Mouse (Mus musculus): ENCODE measurements around the gene Rpl23. TPM values are rescaled to one million over a fixed set of nuclear protein-coding genes. Genes with fewer than 3 reads are reported as not detected.
A peak's percentile ranks its signal among the peaks of the same experiment; 100 is the strongest.
"Not testable (repeated sequence)": the region's sequence is repeated elsewhere in the genome, so short reads cannot be mapped to it uniquely, and the experiment has no call there.

The Rpl23 gene
- total RNA-seq, 1 experiment from 2014 or later = 2,081 TPM

DNA sequence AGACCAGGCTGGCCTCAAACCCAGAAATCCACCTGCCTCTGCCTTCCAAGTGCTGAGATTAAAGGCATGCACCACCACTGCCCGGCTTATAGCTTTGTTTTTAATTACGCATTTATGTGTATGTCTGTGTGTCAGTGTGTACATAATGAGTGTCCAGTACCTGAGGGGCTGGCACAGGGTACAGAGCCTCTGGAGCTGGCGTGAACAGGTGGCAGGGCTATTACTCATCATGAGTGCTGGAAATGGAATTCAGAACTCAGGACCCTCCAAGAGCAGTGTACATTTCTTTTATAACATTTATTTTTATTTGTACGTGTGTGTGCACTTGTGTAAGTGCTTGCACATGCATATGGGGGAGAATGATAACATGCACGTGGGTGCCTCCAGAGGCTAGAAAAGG, 45.6 kb downstream of the Rpl23 start:
- no peak for ATAC-seq (replicated peaks; ENCODE audit: low read depth, poor library complexity, severe bottlenecking)

DNA sequence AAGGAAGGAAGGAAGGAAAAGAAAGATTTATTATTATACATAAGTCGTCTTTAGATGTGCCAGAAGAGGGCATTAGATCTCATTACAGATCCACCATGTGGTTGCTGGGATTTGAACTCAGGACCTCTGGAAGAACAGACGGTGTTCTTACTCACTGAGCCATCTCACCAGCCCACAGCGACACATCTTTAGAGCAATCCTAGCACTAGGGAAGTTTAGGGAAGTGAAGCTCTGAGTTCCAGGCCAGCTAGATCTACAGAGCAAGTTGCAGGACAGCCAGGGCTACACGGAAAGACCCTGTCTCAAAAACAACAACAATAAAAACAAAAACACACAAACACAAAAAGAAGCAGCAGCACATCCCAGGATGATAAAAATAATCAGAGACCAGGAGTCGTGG, 47.4 kb downstream of the Rpl23 start:
- ATAC-seq (replicated peaks; ENCODE audit: low read depth, poor library complexity, severe bottlenecking) = not testable (repeated sequence)

DNA sequence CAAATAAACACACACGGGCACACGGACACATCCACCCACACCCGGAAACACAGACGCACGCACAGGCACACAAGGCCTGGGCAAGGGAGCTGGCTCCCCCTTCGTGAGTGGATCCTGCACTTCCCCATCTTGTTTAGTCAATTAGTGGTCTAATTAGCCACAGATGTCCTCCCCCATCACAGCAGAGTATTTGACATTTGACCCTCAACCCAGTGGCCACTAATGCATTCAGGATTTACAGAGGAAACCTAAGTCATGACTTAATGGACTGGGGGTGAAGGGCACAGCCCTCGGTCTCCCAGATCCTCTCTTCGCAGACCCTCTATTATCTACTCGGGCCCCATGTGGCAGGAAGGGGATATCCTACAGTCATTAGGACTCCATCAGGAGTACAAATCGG, 48.5 kb downstream of the Rpl23 start:
- ATAC-seq (replicated peaks; ENCODE audit: low read depth, poor library complexity, severe bottlenecking) = no peak

DNA sequence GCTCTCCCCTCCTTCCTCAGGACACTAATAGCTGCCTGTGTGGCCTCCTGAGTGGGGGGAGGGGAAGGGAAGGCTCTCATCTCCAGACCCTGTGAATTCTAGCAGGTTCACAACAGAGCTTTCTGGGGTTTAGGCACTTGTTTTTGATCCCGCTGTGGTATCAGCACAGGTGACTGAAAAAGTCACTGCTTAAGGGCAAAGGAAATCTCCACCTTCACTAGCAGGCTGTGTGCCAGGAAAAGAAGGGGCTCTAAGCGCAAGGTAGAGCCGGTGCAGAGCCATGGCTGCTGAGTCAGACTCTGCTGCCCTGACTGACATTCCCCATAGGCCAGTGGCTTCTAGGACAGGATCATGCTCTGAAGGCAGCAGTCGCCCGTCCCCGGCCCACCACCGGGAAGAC, 53.5 kb downstream of the Rpl23 start:
- peak; percentile 2; the same call in 1 of the 2 replicates for ATAC-seq (replicated peaks; ENCODE audit: low read depth, poor library complexity, severe bottlenecking)

DNA sequence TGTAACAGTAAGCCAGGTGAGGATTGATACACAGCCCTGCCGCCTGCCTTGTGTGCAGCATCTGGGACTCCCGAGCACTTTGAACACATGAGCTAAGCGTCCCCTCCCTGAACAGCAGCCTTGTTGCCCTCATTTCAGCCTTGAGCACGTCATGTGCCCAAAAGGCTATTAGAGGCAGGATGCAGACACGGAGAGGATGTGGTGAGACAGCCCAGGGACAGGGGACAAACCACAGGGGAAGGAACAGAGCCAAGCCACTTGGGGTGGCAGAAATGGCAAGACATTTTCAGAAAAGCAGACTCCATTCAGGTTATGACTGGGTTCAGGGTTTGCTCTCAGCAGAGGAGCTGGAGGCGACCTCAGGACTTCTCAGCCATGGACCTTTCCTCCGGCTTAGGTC, 53.9 kb downstream of the Rpl23 start:
- peak; percentile 93 for ATAC-seq (replicated peaks; ENCODE audit: low read depth, poor library complexity, severe bottlenecking)

Other genes starting within 250 kb of the Rpl23 start
- gene Srcin1, start 206.3 kb downstream of the Rpl23 start, total RNA-seq (2017) = not detected in 2 replicates
- 1.8 and 2.7 TPM in 2 replicates for gene Epop, start 152.7 kb downstream of the Rpl23 start, total RNA-seq (2017)
- 4.9 and 9.7 TPM in 2 replicates for gene Mllt6, start 119.0 kb downstream of the Rpl23 start, total RNA-seq (2017)
- gene Cisd3, start 96.6 kb downstream of the Rpl23 start, total RNA-seq (2017) = 2.8 and 5.6 TPM in 2 replicates
- gene Pcgf2, start 81.9 kb downstream of the Rpl23 start, total RNA-seq (2017) = 0.82 and 1.0 TPM in 2 replicates
- gene Psmb3, start 79.0 kb downstream of the Rpl23 start, total RNA-seq (2017) = 109 and 147 TPM in 2 replicates
- 38.5 and 55.8 TPM in 2 replicates for gene Pip4k2b, start 37.7 kb downstream of the Rpl23 start, total RNA-seq (2017)
- 14.5 and 21.8 TPM in 2 replicates for gene Cwc25, start 15.9 kb downstream of the Rpl23 start, total RNA-seq (2017)
- not detected in 2 replicates for gene 1700001P01Rik, start 6.5 kb downstream of the Rpl23 start, total RNA-seq (2017)
- gene Lasp1, start 16.6 kb upstream of the Rpl23 start, total RNA-seq (2017) = 79.1 and 126 TPM in 2 replicates
- gene B230217C12Rik, start 58.3 kb upstream of the Rpl23 start, total RNA-seq (2017) = 0.69 and 1.7 TPM in 2 replicates
- 0.09 and 1.1 TPM in 2 replicates for gene Fbxo47, start 101.7 kb upstream of the Rpl23 start, total RNA-seq (2017)
- gene Plxdc1, start 204.0 kb upstream of the Rpl23 start, total RNA-seq (2017) = 1.2 and 3.3 TPM in 2 replicates
- 1.2 and 2.2 TPM in 2 replicates for gene Arl5c, start 213.7 kb upstream of the Rpl23 start, total RNA-seq (2017)
- not detected in 2 replicates for gene Cacnb1, start 240.6 kb upstream of the Rpl23 start, total RNA-seq (2017)
- 1,577 and 1,620 TPM in 2 replicates for gene Rpl19, start 244.3 kb upstream of the Rpl23 start, total RNA-seq (2017)